Mouse (Mus musculus) MN1 (cell line): ENCODE results near the gene Lrrc8b.

ENCODE experiments used
- DNase-seq: peaks from one replicate; pipeline ENCODE4 v3.0.0-alpha.2; 2016; ENCODE audit warnings: low spot score

The Lrrc8b gene

GRCm38 (mm10) chr5:105418851-105419250 is 3.3 kb downstream of the Lrrc8b start:
- DNase-seq, result no peak

- no peak for DNase-seq
These were observed 10.0 kb downstream of the Lrrc8b start for GRCm38 (mm10) chr5:105425587-105425986.

GRCm38 (mm10) chr5:105427326-105427725 is 11.8 kb downstream of the Lrrc8b start:
- no peak for DNase-seq

- DNase-seq, result no peak
These were observed 12.8 kb downstream of the Lrrc8b start for GRCm38 (mm10) chr5:105428265-105428974.

GRCm38 (mm10) chr5:105430148-105430547 is 14.6 kb downstream of the Lrrc8b start:
- DNase-seq, result no peak

- DNase-seq, result no peak
These were observed 24.0 kb downstream of the Lrrc8b start for GRCm38 (mm10) chr5:105439608-105440007.

GRCm38 (mm10) chr5:105440992-105441535 is 25.5 kb downstream of the Lrrc8b start:
- peak; percentile 20 for DNase-seq

- DNase-seq, result peak; percentile 34
These were observed 26.8 kb downstream of the Lrrc8b start for GRCm38 (mm10) chr5:105442212-105443000.

GRCm38 (mm10) chr5:105443057-105443815 is 27.7 kb downstream of the Lrrc8b start:
- no peak for DNase-seq

- DNase-seq, result no peak
These were observed 30.1 kb downstream of the Lrrc8b start for GRCm38 (mm10) chr5:105445686-105446085.

GRCm38 (mm10) chr5:105454105-105454504 is 38.5 kb downstream of the Lrrc8b start:
- no peak for DNase-seq

- no peak for DNase-seq
These were observed 43.5 kb downstream of the Lrrc8b start for GRCm38 (mm10) chr5:105459077-105459476.

- DNase-seq, result no peak
These were observed 45.0 kb downstream of the Lrrc8b start for GRCm38 (mm10) chr5:105460551-105460950.

GRCm38 (mm10) chr5:105461076-105461475 is 45.5 kb downstream of the Lrrc8b start:
- no peak for DNase-seq

- DNase-seq, result no peak
These were observed 49.1 kb downstream of the Lrrc8b start for GRCm38 (mm10) chr5:105464671-105465070.

GRCm38 (mm10) chr5:105465550-105465949 is 50.0 kb downstream of the Lrrc8b start:
- no peak for DNase-seq

GRCm38 (mm10) chr5:105466471-105466902 is 50.9 kb downstream of the Lrrc8b start:
- DNase-seq, result no peak

GRCm38 (mm10) chr5:105467271-105467670 is 51.7 kb downstream of the Lrrc8b start:
- no peak for DNase-seq

GRCm38 (mm10) chr5:105472983-105473705 is 57.6 kb downstream of the Lrrc8b start:
- no peak for DNase-seq

GRCm38 (mm10) chr5:105477527-105477926 is 62.0 kb downstream of the Lrrc8b start:
- DNase-seq, result no peak

GRCm38 (mm10) chr5:105479673-105480072 is 64.1 kb downstream of the Lrrc8b start:
- DNase-seq, result no peak

GRCm38 (mm10) chr5:105480561-105480960 is 65.0 kb downstream of the Lrrc8b start:
- DNase-seq, result no peak
